Mouse (Mus musculus) liver, adult 2 months (tissue): ENCODE results near the gene Cdh4.

ENCODE experiments used
- CTCF ChIP-seq: fragments of 200-500 bp; IDR thresholded peaks from 2 replicates; pipeline ENCODE4 v1.5.1; 2011; ENCODE audit warnings: low read depth, low read length, control low read depth
- POLR2A ChIP-seq: fragments of 200-500 bp; IDR thresholded peaks from 2 replicates; pipeline ENCODE4 v1.6.1; 2011; ENCODE audit warnings: low read length, control low read depth; ENCODE audit not compliant: insufficient read depth; ENCODE audit errors: extremely low read depth

- TF ChIP-seq CTCF (no peak), POLR2A (no peak)
Observed at GRCm38 (mm10) chr2:179604746-179605145, 162.5 kb downstream of the Cdh4 start.
